Mouse (Mus musculus) heart, postnatal 14 days (tissue): ENCODE measurements around the gene Fam107a. TPM values are rescaled to one million over a fixed set of nuclear protein-coding genes. Genes with fewer than 3 reads are reported as not detected.
"Not testable (repeated sequence)": the region's sequence is repeated elsewhere in the genome, so short reads cannot be mapped to it uniquely, and the experiment has no call there.

Experiments
- DNase-seq, 2 experiments: peaks; one replicate each; pipeline ENCODE4 v3.0.0; 2021 to 2022
- intact Hi-C: fragments of 180-260 bp; cut with DNase I; formaldehyde crosslinking; loops from one replicate; pipeline ENCODE4 v1.15.1; 2025
- total RNA-seq, 2 experiments: library from RNA; stranded (reverse); gene quantifications; 2 replicates each; pipeline ENCODE4 v1.2.3; 2021

Gene Fam107a
- total RNA-seq, 2 experiments from 2014 or later = 14.3 to 15.0 TPM

- intact Hi-C loops = no loop called here
- no peak for DNase-seq
Measured at GRCm38 (mm10) chr14:8320528-8320927, 2.7 kb upstream of the Fam107a start.

- no peak for DNase-seq
- intact Hi-C loops = no loop called here
Measured at GRCm38 (mm10) chr14:8316366-8317193, 1.2 kb downstream of the Fam107a start.

GRCm38 (mm10) chr14:8315169-8315568, 2.7 kb downstream of the Fam107a start:
- intact Hi-C loops = no loop called here
- DNase-seq = no peak

GRCm38 (mm10) chr14:8314536-8314935, 3.3 kb downstream of the Fam107a start:
- peak; percentile 39 to 43 for DNase-seq
- intact Hi-C loops = no loop called here

- no peak for DNase-seq
- intact Hi-C loops = no loop called here
Measured at GRCm38 (mm10) chr14:8313877-8314276, 3.9 kb downstream of the Fam107a start.

- intact Hi-C loops = no loop called here
- peak; percentile 26 to 53 for DNase-seq
Measured at GRCm38 (mm10) chr14:8309621-8310141, 8.1 kb downstream of the Fam107a start.

GRCm38 (mm10) chr14:8308650-8309049, 9.2 kb downstream of the Fam107a start:
- intact Hi-C loops = no loop called here
- DNase-seq = no peak

GRCm38 (mm10) chr14:8306884-8307283, 10.9 kb downstream of the Fam107a start:
- intact Hi-C loops = no loop called here
- DNase-seq = no peak

GRCm38 (mm10) chr14:8305014-8305413, 12.8 kb downstream of the Fam107a start:
- DNase-seq = no peak
- intact Hi-C loops = no loop called here

- no peak for DNase-seq
- intact Hi-C loops = loop anchor here (5.0 kb wide), 1 partner anchor 87 kb away; no protein-coding TSS in a partner anchor
Measured at GRCm38 (mm10) chr14:8304082-8304481, 13.7 kb downstream of the Fam107a start.

- DNase-seq = no peak
- intact Hi-C loops = loop anchor here (5.0 kb wide), 1 partner anchor 85 kb away; no protein-coding TSS in a partner anchor
Measured at GRCm38 (mm10) chr14:8302687-8303086, 15.1 kb downstream of the Fam107a start.

- intact Hi-C loops = loop anchor here (1.0 to 5.0 kb wide), 2 partner anchors 45 to 83 kb away; no protein-coding TSS in a partner anchor
- DNase-seq = peak; percentile 64 to 78
Measured at GRCm38 (mm10) chr14:8300281-8300680, 17.5 kb downstream of the Fam107a start.

GRCm38 (mm10) chr14:8297889-8298293, 19.9 kb downstream of the Fam107a start:
- no peak for DNase-seq
- intact Hi-C loops = no loop called here

- intact Hi-C loops = no loop called here
- DNase-seq = no peak
Measured at GRCm38 (mm10) chr14:8294257-8294656, 23.6 kb downstream of the Fam107a start.

- intact Hi-C loops = not testable (repeated sequence)
- DNase-seq = peak in 1 of 2 experiments; percentile 21
Measured at GRCm38 (mm10) chr14:8286595-8286994, 31.2 kb downstream of the Fam107a start.

- intact Hi-C loops = no loop called here
- no peak for DNase-seq
Measured at GRCm38 (mm10) chr14:8283784-8284183, 34.0 kb downstream of the Fam107a start.

- intact Hi-C loops, DNase-seq: not testable (repeated sequence)
Measured at GRCm38 (mm10) chr14:8271281-8271680, 46.5 kb downstream of the Fam107a start.

GRCm38 (mm10) chr14:8264378-8264777, 53.4 kb downstream of the Fam107a start:
- DNase-seq = no peak
- intact Hi-C loops = no loop called here

- DNase-seq = no peak
- intact Hi-C loops = no loop called here
Measured at GRCm38 (mm10) chr14:8262242-8262641, 55.6 kb downstream of the Fam107a start.

- no peak for DNase-seq
- intact Hi-C loops = no loop called here
Measured at GRCm38 (mm10) chr14:8260214-8260613, 57.6 kb downstream of the Fam107a start.

- intact Hi-C loops = loop anchor here (5.0 to 10.0 kb wide), 2 partner anchors 162 to 294 kb away; partner anchors contain the start of gene Pxk
- DNase-seq = no peak
Measured at GRCm38 (mm10) chr14:8259166-8259565, 58.7 kb downstream of the Fam107a start, which contains the start of gene Acox2. TSS of gene Acox2 (minus strand) at chr14:8259353.

GRCm38 (mm10) chr14:8258752-8259151, 59.1 kb downstream of the Fam107a start:
- intact Hi-C loops = loop anchor here (5.0 to 10.0 kb wide), 2 partner anchors 161 to 294 kb away; partner anchors contain the start of gene Pxk
- DNase-seq = no peak
